Mouse (Mus musculus): ENCODE measurements around the gene Ppm1a. TPM values are rescaled to one million over a fixed set of nuclear protein-coding genes. Genes with fewer than 3 reads are reported as not detected.

Ppm1a gene
- total RNA-seq, 2 experiments from 2014 or later, result 265 to 266 TPM

Other genes with a start within 250 kb of the Ppm1a start
- gene Pcnx4, start 221.1 kb upstream of the Ppm1a start, total RNA-seq (2021), result 10 to 100 TPM; 29.7 to 31.7 TPM
- gene Gm4756, start 107.8 kb upstream of the Ppm1a start, total RNA-seq (2021), result not detected
- gene Dhrs7, start 92.5 kb upstream of the Ppm1a start, total RNA-seq (2021), result 10 to 100 TPM; 30.8 TPM
- not detected for gene Six6, start 182.4 kb downstream of the Ppm1a start, total RNA-seq (2021)
- gene 4930447C04Rik, start 183.3 kb downstream of the Ppm1a start, total RNA-seq (2021), result 1 to 10 TPM; 6.8 to 7.9 TPM

All from left cerebral cortex, postnatal 14 days (tissue).